Mouse (Mus musculus): ENCODE results near the gene Lactbl1. TPM values are rescaled to one million over a fixed set of nuclear protein-coding genes. Genes with fewer than 3 reads are reported as not detected.

Lactbl1 gene
- polyA plus RNA-seq (2014; fragmentation: Nextera tagmentation; extraction: Ambion mirVana) = not detected in 2 replicates

GRCm38 (mm10) chr4:136622388-136622787 lies at the start of gene Lactbl1:
TSS of gene Lactbl1 (plus strand) at chr4:136622621.
- peaks cover 3% of the 10 kb centered on the region; the same call in 1 of the 2 replicates for H3K27me3 ChIP-seq (ENCODE audit: insufficient read depth, low read length)
- DNase-seq (no peak), ATAC-seq (ENCODE audit: insufficient read depth) (no peak)
- H3K4me2 ChIP-seq = no peak within 1 kb of the TSS
- TF ChIP-seq CTCF (IDR thresholded peaks at IDR 0.05; ENCODE audit: low read depth) = no peak
- H3K36me3 ChIP-seq (ENCODE audit: insufficient read depth) = no peaks in the 10 kb centered on the region
- no peak within 1 kb of the TSS for H3K4me3 ChIP-seq (ENCODE audit: low read depth, low read length)
- no peaks in the 10 kb centered on the region for H3K9me3 ChIP-seq (ENCODE audit: low read depth, low read length)
- WGBS = 42% methylated on average over 6 of the region's 6 CpGs
- no peak within 1 kb of the TSS for H3K27ac ChIP-seq (ENCODE audit: low read depth)
- no peak within 1 kb of the TSS for H3K9ac ChIP-seq
- no peaks in the 10 kb centered on the region for H3K4me1 ChIP-seq (ENCODE audit: insufficient read depth)

GRCm38 (mm10) chr4:136581885-136582284 lies 40.5 kb upstream of the Lactbl1 start:
- H3K27me3 ChIP-seq (ENCODE audit: insufficient read depth, low read length) = no peaks in the 10 kb centered on the region
- no peak overlapping the region for H3K27ac ChIP-seq (ENCODE audit: low read depth)
- ATAC-seq (ENCODE audit: insufficient read depth) (no peak), DNase-seq (no peak)
- no peak overlapping the region for H3K9ac ChIP-seq
- H3K4me2 ChIP-seq = no peak overlapping the region
- no peaks in the 10 kb centered on the region for H3K9me3 ChIP-seq (ENCODE audit: low read depth, low read length)
- TF ChIP-seq CTCF (IDR thresholded peaks at IDR 0.05; ENCODE audit: low read depth) = no peak
- 88% methylated on average over 3 of the region's 3 CpGs for WGBS
- no peak overlapping the region for H3K4me3 ChIP-seq (ENCODE audit: low read depth, low read length)
- H3K36me3 ChIP-seq (ENCODE audit: insufficient read depth) = 0 out of 2 replicates have a peak, but pooled peaks cover 3% of the 10 kb centered on the region
- 0 out of 2 replicates have a peak, but pooled peaks cover 2% of the 10 kb centered on the region for H3K4me1 ChIP-seq (ENCODE audit: insufficient read depth)

GRCm38 (mm10) chr4:136587221-136587827 lies 35.1 kb upstream of the Lactbl1 start:
- DNase-seq = no peak
- Histone ChIP-seq H3K9me3 (ENCODE audit: low read depth, low read length) (no peaks in the 10 kb centered on the region), H3K27ac (ENCODE audit: low read depth) (no peak overlapping the region), H3K36me3 (ENCODE audit: insufficient read depth) (peaks cover 19% of the 10 kb centered on the region), H3K4me2 (no peak overlapping the region), H3K27me3 (ENCODE audit: insufficient read depth, low read length) (no peaks in the 10 kb centered on the region), H3K4me3 (ENCODE audit: low read depth, low read length) (no peak overlapping the region), H3K9ac (no peak overlapping the region), H3K4me1 (ENCODE audit: insufficient read depth) (0 out of 2 replicates have a peak, but pooled peaks cover 2% of the 10 kb centered on the region)
- 75% methylated on average over 4 of the region's 4 CpGs for WGBS
- TF ChIP-seq CTCF (IDR thresholded peaks at IDR 0.05; ENCODE audit: low read depth) = no peak
- ATAC-seq (ENCODE audit: insufficient read depth) = no peak

- Histone ChIP-seq H3K27me3 (ENCODE audit: insufficient read depth, low read length) (no peaks in the 10 kb centered on the region), H3K27ac (ENCODE audit: low read depth) (no peak overlapping the region), H3K4me2 (no peak overlapping the region), H3K9me3 (ENCODE audit: low read depth, low read length) (no peaks in the 10 kb centered on the region), H3K36me3 (ENCODE audit: insufficient read depth) (peaks cover 21% of the 10 kb centered on the region), H3K4me1 (ENCODE audit: insufficient read depth) (0 out of 2 replicates have a peak, but pooled peaks cover 2% of the 10 kb centered on the region), H3K9ac (no peak overlapping the region), H3K4me3 (ENCODE audit: low read depth, low read length) (no peak overlapping the region)
- DNase-seq = no peak
- ATAC-seq (ENCODE audit: insufficient read depth) = no peak
- 89% methylated on average over 4 of the region's 4 CpGs for WGBS
- TF ChIP-seq CTCF (IDR thresholded peaks at IDR 0.05; ENCODE audit: low read depth) = no peak
These were observed 34.4 kb upstream of the Lactbl1 start for GRCm38 (mm10) chr4:136588003-136588402.

GRCm38 (mm10) chr4:136592111-136592510 lies 30.3 kb upstream of the Lactbl1 start:
- no peak for ATAC-seq (ENCODE audit: insufficient read depth)
- H3K36me3 ChIP-seq (ENCODE audit: insufficient read depth) = peaks cover 21% of the 10 kb centered on the region
- WGBS = 41% methylated on average over 4 of the region's 4 CpGs
- DNase-seq = no peak
- no peaks in the 10 kb centered on the region for H3K27me3 ChIP-seq (ENCODE audit: insufficient read depth, low read length)
- 0 out of 2 replicates have a peak, but pooled peaks cover 6% of the 10 kb centered on the region for H3K4me1 ChIP-seq (ENCODE audit: insufficient read depth)
- H3K9me3 ChIP-seq (ENCODE audit: low read depth, low read length) = no peaks in the 10 kb centered on the region
- no peak overlapping the region for H3K27ac ChIP-seq (ENCODE audit: low read depth)
- H3K4me2 ChIP-seq = no peak overlapping the region
- no peak overlapping the region for H3K4me3 ChIP-seq (ENCODE audit: low read depth, low read length)
- no peak overlapping the region for H3K9ac ChIP-seq
- TF ChIP-seq CTCF (IDR thresholded peaks at IDR 0.05; ENCODE audit: low read depth) = no peak

- no peak overlapping the region for H3K4me3 ChIP-seq (ENCODE audit: low read depth, low read length)
- no peak overlapping the region for H3K4me2 ChIP-seq
- no peak for TF ChIP-seq CTCF (IDR thresholded peaks at IDR 0.05; ENCODE audit: low read depth)
- no peak overlapping the region for H3K9ac ChIP-seq
- H3K36me3 ChIP-seq (ENCODE audit: insufficient read depth) = peaks cover 21% of the 10 kb centered on the region
- no peaks in the 10 kb centered on the region for H3K9me3 ChIP-seq (ENCODE audit: low read depth, low read length)
- no peak for DNase-seq
- no peak overlapping the region for H3K27ac ChIP-seq (ENCODE audit: low read depth)
- 0 out of 2 replicates have a peak, but pooled peaks cover 6% of the 10 kb centered on the region for H3K4me1 ChIP-seq (ENCODE audit: insufficient read depth)
- no peak for ATAC-seq (ENCODE audit: insufficient read depth)
- 60% methylated on average over 2 of the region's 2 CpGs for WGBS
- no peaks in the 10 kb centered on the region for H3K27me3 ChIP-seq (ENCODE audit: insufficient read depth, low read length)
These were observed 28.4 kb upstream of the Lactbl1 start for GRCm38 (mm10) chr4:136594006-136594405.

GRCm38 (mm10) chr4:136595221-136595620 lies 27.2 kb upstream of the Lactbl1 start:
- H3K4me1 ChIP-seq (ENCODE audit: insufficient read depth) = 0 out of 2 replicates have a peak, but pooled peaks cover 6% of the 10 kb centered on the region
- H3K4me3 ChIP-seq (ENCODE audit: low read depth, low read length) = no peak overlapping the region
- ATAC-seq (ENCODE audit: insufficient read depth) (no peak), DNase-seq (no peak)
- H3K27ac ChIP-seq (ENCODE audit: low read depth) = no peak overlapping the region
- WGBS = 70% methylated on average over 6 of the region's 6 CpGs
- no peak overlapping the region for H3K9ac ChIP-seq
- TF ChIP-seq CTCF (IDR thresholded peaks at IDR 0.05; ENCODE audit: low read depth) = no peak
- H3K4me2 ChIP-seq = no peak overlapping the region
- H3K36me3 ChIP-seq (ENCODE audit: insufficient read depth) = peaks cover 12% of the 10 kb centered on the region
- H3K9me3 ChIP-seq (ENCODE audit: low read depth, low read length) = no peaks in the 10 kb centered on the region
- H3K27me3 ChIP-seq (ENCODE audit: insufficient read depth, low read length) = no peaks in the 10 kb centered on the region

Measured in lung, embryonic 14.5 days (tissue).